Comparison of ENCODE assay signal across 8 mouse cellular contexts in genomic region chr7:135748986-135749385, GRCm38 (mm10). TPM values are rescaled to one million over a fixed set of nuclear protein-coding genes. Genes with fewer than 3 reads are reported as not detected.
DNase-seq lines count a peak whose midpoint lies in the region; ATAC-seq and TF ChIP-seq lines count a peak whose summit lies in the region.
"Had no signal": no experiment of that assay in that cellular context is flagged by ENCODE, and none has a peak within 500 bp of the region (broad histone marks: within the 10 kb centered on the region; RNA-seq: fewer than 3 reads in every experiment).

No protein-coding gene starts in this region.

- TF ChIP-seq EP300 in stomach, postnatal 0 days (optimal IDR thresholded peaks at IDR 0.05), result no peak

- no peak overlapping the region for H3K9ac ChIP-seq in kidney, embryonic 16.5 days (replicated peaks; ENCODE audit: low read length)
- no peak overlapping the region for H3K9ac ChIP-seq in stomach, postnatal 0 days (ENCODE audit: low read length)

- no peaks in the 10 kb centered on the region for H3K27me3 ChIP-seq in kidney, embryonic 16.5 days (ENCODE audit: insufficient read depth, low read length)
- no peaks in the 10 kb centered on the region for H3K27me3 ChIP-seq in stomach, postnatal 0 days (ENCODE audit: control insufficient read depth, insufficient read depth, low read length)

- DNase-seq in kidney, adult 18-20 months, result peak; percentile 36
- DNase-seq in 3134 (ENCODE audit: extremely low read depth, insufficient read length, low spot score), result peak; percentile 36
- DNase-seq in NIH3T3 (ENCODE audit: low read depth), result peak; percentile 90
- peak; percentile 71 for DNase-seq in heart, postnatal 4 days
- DNase-seq in stomach, postnatal 0 days (ENCODE audit: low spot score), result peak; percentile 41
- DNase-seq in cerebellum, adult 11 months, result no peak

- H3K9me3 ChIP-seq in kidney, embryonic 16.5 days (ENCODE audit: low read length), result no peaks in the 10 kb centered on the region
- H3K9me3 ChIP-seq in stomach, postnatal 0 days (ENCODE audit: control insufficient read depth, low read length), result no peaks in the 10 kb centered on the region

- no peak for TF ChIP-seq CTCF in stomach, postnatal 0 days (IDR thresholded peaks at IDR 0.05; ENCODE audit: low read depth)

- no peak overlapping the region for H3K4me3 ChIP-seq in kidney, embryonic 16.5 days (ENCODE audit: low read length)
- H3K4me3 ChIP-seq in stomach, postnatal 0 days (ENCODE audit: low read depth, low read length), result no peak overlapping the region
- H3K4me3 ChIP-seq: megakaryocyte, embryonic 14.5 days had no signal

- H3K4me2 ChIP-seq in kidney, embryonic 16.5 days (replicated peaks; ENCODE audit: low read depth, low read length), result no peak overlapping the region
- no peak overlapping the region for H3K4me2 ChIP-seq in stomach, postnatal 0 days (replicated peaks; ENCODE audit: low read depth)

- 69% methylated on average over 6 of the region's 6 CpGs for WGBS in kidney, embryonic 16.5 days
- 27% methylated on average over 6 of the region's 6 CpGs for WGBS in stomach, postnatal 0 days

- peaks cover 18% of the 10 kb centered on the region; the same call in 1 of the 2 replicates for H3K4me1 ChIP-seq in kidney, embryonic 16.5 days (ENCODE audit: insufficient read depth, low read length)
- no peaks in the 10 kb centered on the region for H3K4me1 ChIP-seq in stomach, postnatal 0 days (replicated peaks; ENCODE audit: control insufficient read depth, insufficient read depth)

- H3K36me3 ChIP-seq in kidney, embryonic 16.5 days (ENCODE audit: insufficient read depth, low read length), result no peaks in the 10 kb centered on the region
- H3K36me3 ChIP-seq in stomach, postnatal 0 days (ENCODE audit: control insufficient read depth, insufficient read depth, low read length), result no peaks in the 10 kb centered on the region

- H3K27ac ChIP-seq in kidney, embryonic 16.5 days (ENCODE audit: low read length), result no peak overlapping the region
- no peak overlapping the region for H3K27ac ChIP-seq in stomach, postnatal 0 days (replicated peaks)

- ATAC-seq in kidney, embryonic 16.5 days (ENCODE audit: low FRiP score, low TSS enrichment), result no peak
- ATAC-seq in stomach, postnatal 0 days (ENCODE audit: low FRiP score, low TSS enrichment), result peak; percentile 61; the same call in 1 of the 2 replicates

RNA-seq across cellular contexts. Expression of gene Mki67, which starts 32.8 kb away (rescaled TPM):
- polyA plus RNA-seq in kidney, embryonic 16.5 days (2015; fragmentation: Nextera tagmentation; extraction: Ambion mirVana), result 32.6 and 35.8 TPM in 2 replicates
- total RNA-seq in heart, postnatal 4 days (2021), result 100 to 1,000 TPM in 1 of 2 experiments, 10 to 100 TPM in 1; 96.2 to 108 TPM
- 5.5 and 7.8 TPM in 2 replicates for polyA plus RNA-seq in stomach, postnatal 0 days (2015; fragmentation: Nextera tagmentation; extraction: Ambion mirVana)
